Mouse (Mus musculus) limb, embryonic 13.5 days (tissue): ENCODE data around the gene Maml2. TPM values are rescaled to one million over a fixed set of nuclear protein-coding genes. Genes with fewer than 3 reads are reported as not detected.

Experiments
- ATAC-seq: fragments of 200-750 bp; cut with Nextera tagmentation; 2 replicates; pipeline ENCODE4 v1.8.0; 2017; ENCODE audit warnings: low read depth, moderate number of reproducible peaks, moderate TSS enrichment; ENCODE audit not compliant: low FRiP score
- H3K27ac ChIP-seq: fragments of 300-500 bp; sonication (generic); 2 replicates; pipeline ENCODE4 v1.5.1; 2015; ENCODE audit warnings: inconsistent platforms, mild to moderate bottlenecking, moderate library complexity
- H3K27me3 ChIP-seq: fragments of 300-500 bp; sonication (generic); 2 replicates; pipeline ENCODE4 v1.6.1; 2015; ENCODE audit warnings: mild to moderate bottlenecking, inconsistent platforms
- H3K36me3 ChIP-seq: fragments of 300-500 bp; sonication (generic); 2 replicates; pipeline ENCODE4 v1.6.1; 2015; ENCODE audit warnings: inconsistent platforms, mild to moderate bottlenecking, moderate library complexity
- H3K4me1 ChIP-seq: fragments of 300-500 bp; sonication (generic); 2 replicates; pipeline ENCODE4 v1.6.1; 2015; ENCODE audit warnings: inconsistent platforms
- H3K4me2 ChIP-seq: fragments of 300-500 bp; sonication (generic); replicated peaks from 2 replicates; pipeline ENCODE4 v1.6.1; 2015; ENCODE audit warnings: inconsistent platforms, mild to moderate bottlenecking, moderate library complexity
- H3K4me3 ChIP-seq: fragments of 300-500 bp; sonication (generic); 2 replicates; pipeline ENCODE4 v1.5.1; 2015; ENCODE audit warnings: moderate library complexity, mild to moderate bottlenecking, inconsistent platforms
- H3K9ac ChIP-seq: fragments of 300-500 bp; sonication (generic); 2 replicates; pipeline ENCODE4 v1.6.1; 2015; ENCODE audit warnings: mild to moderate bottlenecking, inconsistent platforms
- H3K9me3 ChIP-seq: fragments of 300-500 bp; sonication (generic); 2 replicates; pipeline ENCODE4 v1.6.1; 2016; ENCODE audit warnings: inconsistent platforms
- WGBS: fragments of 180-500 bp; shearing (Covaris S2); methylation state at CpG from one replicate; pipeline ENCODE4 v1.1.7; 2015; 5-methylcytosine and 5-hydroxymethylcytosine counted together
- polyA plus RNA-seq: library from polyadenylated mRNA; unstranded; fragments of >200 nt; fragmentation: Nextera tagmentation; extraction: Ambion mirVana; gene quantifications from 2 replicates; pipeline ENCODE4 v1.2.1, GENCODE M21; 2015

Gene Maml2
- polyA plus RNA-seq, 1 experiment from 2014 or later: 15.9 TPM

- ATAC-seq: peak; percentile 46; the same call in 1 of the 2 replicates
These were observed 252.2 kb downstream of the Maml2 start for GRCm38 (mm10) chr9:13549911-13550310.

GRCm38 (mm10) chr9:13552380-13553052 is 254.8 kb downstream of the Maml2 start:
- H3K36me3 ChIP-seq: no peaks in the 10 kb centered on the region
- 47% methylated on average over 5 of the region's 5 CpGs for WGBS
- no peak overlapping the region for H3K4me3 ChIP-seq
- no peaks in the 10 kb centered on the region for H3K9me3 ChIP-seq
- no peak overlapping the region for H3K9ac ChIP-seq
- 0 out of 2 replicates have a peak, but pooled peaks have one; percentile 46 for ATAC-seq
- no peak overlapping the region for H3K27ac ChIP-seq
- H3K4me1 ChIP-seq: peaks cover 56% of the 10 kb centered on the region
- no peaks in the 10 kb centered on the region for H3K27me3 ChIP-seq
- H3K4me2 ChIP-seq: no peak overlapping the region

More at GRCm38 (mm10) chr9:13549911-13550310, 252.2 kb downstream of the Maml2 start:
- Histone ChIP-seq H3K4me1 (peaks cover 42% of the 10 kb centered on the region), H3K4me2 (no peak overlapping the region), H3K36me3 (no peaks in the 10 kb centered on the region), H3K4me3 (no peak overlapping the region), H3K27ac (no peak overlapping the region), H3K9me3 (no peaks in the 10 kb centered on the region), H3K9ac (no peak overlapping the region), H3K27me3 (no peaks in the 10 kb centered on the region)
- 52% methylated on average over 3 of the region's 3 CpGs for WGBS

DNA sequence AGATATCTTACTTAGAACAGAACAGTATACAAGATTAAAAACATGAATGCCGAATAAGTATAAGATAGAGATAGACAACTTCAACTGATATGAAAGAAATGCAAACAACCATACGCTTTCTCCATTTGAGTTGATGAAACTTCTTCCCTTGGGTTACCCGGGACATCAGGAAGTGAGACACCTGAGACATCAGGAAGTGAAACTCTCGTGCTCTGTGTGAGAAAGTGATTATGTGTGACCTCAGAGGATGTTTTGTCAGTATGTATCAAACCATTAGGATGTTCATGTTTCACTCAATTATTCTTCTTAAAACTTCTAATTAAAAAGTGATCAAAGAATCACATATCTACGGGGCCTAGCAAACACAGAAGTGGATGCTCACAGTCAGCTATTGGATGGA is 257.0 kb downstream of the Maml2 start:
- H3K4me1 ChIP-seq: peaks cover 54% of the 10 kb centered on the region
- H3K27ac ChIP-seq: no peak overlapping the region
- no peaks in the 10 kb centered on the region for H3K36me3 ChIP-seq
- 87% methylated on average over 5 of the region's 5 CpGs for WGBS
- H3K4me2 ChIP-seq: no peak overlapping the region
- H3K4me3 ChIP-seq: no peak overlapping the region
- no peaks in the 10 kb centered on the region for H3K27me3 ChIP-seq
- H3K9me3 ChIP-seq: no peaks in the 10 kb centered on the region
- ATAC-seq: no peak
- H3K9ac ChIP-seq: no peak overlapping the region

- Histone ChIP-seq H3K9me3 (no peaks in the 10 kb centered on the region), H3K27ac (no peak overlapping the region), H3K4me1 (peaks cover 58% of the 10 kb centered on the region), H3K9ac (no peak overlapping the region), H3K36me3 (no peaks in the 10 kb centered on the region), H3K4me3 (no peak overlapping the region), H3K27me3 (no peaks in the 10 kb centered on the region), H3K4me2 (no peak overlapping the region)
- WGBS: 76% methylated on average over 8 of the region's 8 CpGs
- no peak for ATAC-seq
These were observed 258.3 kb downstream of the Maml2 start for GRCm38 (mm10) chr9:13555973-13556481.

- Histone ChIP-seq H3K36me3 (no peaks in the 10 kb centered on the region), H3K4me3 (no peak overlapping the region), H3K4me2 (no peak overlapping the region), H3K27ac (no peak overlapping the region), H3K4me1 (peaks cover 59% of the 10 kb centered on the region), H3K27me3 (no peaks in the 10 kb centered on the region), H3K9me3 (no peaks in the 10 kb centered on the region), H3K9ac (no peak overlapping the region)
- ATAC-seq: no peak
- WGBS: 84% methylated on average over 3 of the region's 3 CpGs
These were observed 258.9 kb downstream of the Maml2 start for GRCm38 (mm10) chr9:13556696-13557095.

DNA sequence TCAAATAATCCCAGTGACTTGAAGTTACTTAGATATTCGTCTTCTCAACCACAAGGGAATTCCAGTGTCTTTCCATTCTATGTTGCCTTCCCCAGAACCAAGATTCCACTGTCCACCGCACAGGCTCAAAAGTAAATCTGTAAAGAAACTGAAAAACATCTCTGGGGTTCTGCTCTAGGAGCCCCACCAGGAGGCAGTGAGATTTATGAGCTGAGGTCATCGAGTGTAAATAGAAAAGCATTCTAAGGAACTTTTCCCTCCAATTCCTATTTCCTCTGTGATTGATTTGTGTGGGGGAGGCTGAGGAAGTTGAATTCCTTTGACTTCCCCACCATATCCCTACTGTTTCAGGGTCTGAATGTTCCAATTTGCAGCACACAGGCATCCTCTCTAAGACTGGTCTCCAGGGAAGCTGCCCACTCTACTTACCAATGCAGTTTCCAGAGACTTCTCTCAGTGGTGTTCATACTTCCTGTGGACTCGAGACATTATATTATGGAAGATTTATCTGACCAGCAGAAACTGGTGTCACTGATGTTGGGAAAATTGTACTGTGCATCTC is 261.1 kb downstream of the Maml2 start:
- ATAC-seq: no peak
- H3K4me1 ChIP-seq: peaks cover 58% of the 10 kb centered on the region
- H3K36me3 ChIP-seq: no peaks in the 10 kb centered on the region
- H3K27ac ChIP-seq: peak overlapping the region; percentile 52; the same call in 1 of the 2 replicates
- H3K27me3 ChIP-seq: no peaks in the 10 kb centered on the region
- WGBS: 33% methylated on average over 4 of the region's 4 CpGs
- H3K9ac ChIP-seq: no peak overlapping the region
- no peaks in the 10 kb centered on the region for H3K9me3 ChIP-seq
- H3K4me2 ChIP-seq: no peak overlapping the region
- no peak overlapping the region for H3K4me3 ChIP-seq

GRCm38 (mm10) chr9:13560651-13561050 is 262.9 kb downstream of the Maml2 start:
- Histone ChIP-seq H3K9me3 (no peaks in the 10 kb centered on the region), H3K4me3 (no peak overlapping the region), H3K27me3 (no peaks in the 10 kb centered on the region), H3K4me2 (no peak overlapping the region), H3K27ac (peak overlapping the region; percentile 67), H3K36me3 (no peaks in the 10 kb centered on the region), H3K9ac (no peak overlapping the region), H3K4me1 (peaks cover 75% of the 10 kb centered on the region)
- no peak for ATAC-seq
- 58% methylated on average over 9 of the region's 9 CpGs for WGBS

- no peaks in the 10 kb centered on the region for H3K36me3 ChIP-seq
- H3K4me2 ChIP-seq: no peak overlapping the region
- WGBS: 77% methylated on average over 1 of the region's 1 CpGs
- ATAC-seq: no peak
- H3K27ac ChIP-seq: peak overlapping the region; percentile 67; the same call in 1 of the 2 replicates
- H3K9ac ChIP-seq: no peak overlapping the region
- no peaks in the 10 kb centered on the region for H3K27me3 ChIP-seq
- no peaks in the 10 kb centered on the region for H3K9me3 ChIP-seq
- H3K4me3 ChIP-seq: no peak overlapping the region
- H3K4me1 ChIP-seq: peaks cover 72% of the 10 kb centered on the region
These were observed 263.6 kb downstream of the Maml2 start for GRCm38 (mm10) chr9:13561335-13561734.

DNA sequence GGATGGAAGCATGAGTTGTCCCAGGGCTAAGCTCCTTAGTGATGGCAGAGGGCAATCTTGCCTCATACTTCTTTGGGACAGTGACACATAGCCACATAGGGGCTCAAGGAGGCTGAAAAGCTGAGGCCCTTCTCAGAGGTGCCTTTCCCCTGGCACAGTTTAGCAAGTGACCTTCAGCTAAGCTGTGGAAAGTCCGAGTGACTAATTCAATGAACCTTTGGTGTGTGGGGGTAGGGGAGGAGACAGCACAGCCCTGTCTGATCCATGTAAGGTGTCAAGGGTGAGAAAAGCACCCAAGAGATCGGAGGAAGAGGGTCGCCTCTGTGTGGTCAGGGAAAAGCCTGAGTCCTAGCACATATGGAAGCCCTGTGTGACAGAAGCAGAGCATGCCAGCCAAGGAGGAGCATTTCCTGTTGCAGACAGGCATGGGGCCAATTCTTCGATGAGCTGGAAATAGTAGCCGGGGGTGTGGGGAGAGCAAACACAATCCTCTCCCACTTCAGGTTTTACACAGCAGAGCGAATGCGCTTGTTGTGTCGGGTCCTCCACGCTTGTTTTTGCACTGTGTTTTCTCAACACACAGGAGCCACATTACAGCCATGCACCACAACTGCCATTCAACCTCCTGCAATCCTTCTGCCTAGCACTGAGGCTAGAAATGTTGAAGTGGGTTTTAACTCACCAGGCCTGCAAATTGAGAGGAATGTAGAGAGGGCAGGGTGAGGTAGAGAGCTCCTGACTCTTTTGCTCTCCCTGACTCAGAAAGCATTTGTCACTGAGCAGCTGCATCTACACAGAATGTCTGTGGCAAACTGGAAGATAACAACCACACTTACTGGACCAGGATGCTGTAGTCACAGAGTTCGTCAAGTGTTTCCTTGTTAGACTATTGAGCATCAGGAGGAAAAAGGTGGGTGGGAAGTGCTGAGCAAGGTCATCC is 266.0 kb downstream of the Maml2 start:
- 64% methylated on average over 10 of the region's 10 CpGs for WGBS
- Histone ChIP-seq H3K27me3 (no peaks in the 10 kb centered on the region), H3K4me1 (peaks cover 54% of the 10 kb centered on the region), H3K9me3 (no peaks in the 10 kb centered on the region), H3K9ac (no peak overlapping the region), H3K27ac (no peak overlapping the region; the same call in 1 of the 2 replicates), H3K4me3 (no peak overlapping the region), H3K36me3 (no peaks in the 10 kb centered on the region), H3K4me2 (no peak overlapping the region)
- no peak for ATAC-seq

- Histone ChIP-seq H3K27ac (no peak overlapping the region), H3K4me3 (no peak overlapping the region), H3K9me3 (no peaks in the 10 kb centered on the region), H3K4me1 (peaks cover 38% of the 10 kb centered on the region), H3K4me2 (no peak overlapping the region), H3K9ac (no peak overlapping the region), H3K36me3 (no peaks in the 10 kb centered on the region), H3K27me3 (no peaks in the 10 kb centered on the region)
- ATAC-seq: no peak
- WGBS: 72% methylated on average over 11 of the region's 11 CpGs
These were observed 267.7 kb downstream of the Maml2 start for GRCm38 (mm10) chr9:13565343-13566019.

DNA sequence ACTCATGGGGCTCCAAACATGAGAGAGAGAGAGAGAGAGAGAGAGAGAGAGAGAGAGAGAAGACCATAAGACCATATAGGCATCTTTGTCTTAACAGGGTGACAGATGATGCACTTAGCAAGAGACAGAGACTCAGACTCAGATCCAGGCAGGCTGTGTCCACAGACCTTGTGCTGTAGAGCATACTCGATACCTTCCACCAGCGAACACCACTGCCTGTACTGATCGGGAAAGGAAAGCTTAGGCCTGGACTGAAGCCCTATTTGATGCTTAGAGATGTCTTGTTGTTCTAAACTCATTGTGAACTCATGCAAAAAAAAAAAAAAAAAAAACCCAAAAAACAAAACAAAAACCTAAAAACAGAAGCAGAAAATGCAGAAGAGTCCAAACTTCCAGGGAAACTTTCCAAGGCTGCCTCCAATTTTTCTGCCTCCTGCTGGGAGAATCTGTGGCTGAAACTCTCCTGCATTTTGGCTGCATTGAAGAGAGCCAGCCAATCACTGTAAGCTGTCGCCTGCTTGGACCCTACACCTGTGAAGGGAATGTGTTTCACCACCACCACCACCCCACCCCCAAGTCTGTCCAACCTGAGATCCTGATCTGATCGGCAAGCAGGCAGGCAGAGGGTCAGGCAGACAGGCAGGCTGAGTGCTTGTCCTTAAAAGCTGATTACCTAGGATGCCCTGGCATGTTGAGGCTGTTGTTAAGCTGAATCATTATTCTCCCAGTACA is 268.6 kb downstream of the Maml2 start:
- Histone ChIP-seq H3K27ac (no peak overlapping the region), H3K4me3 (no peak overlapping the region), H3K4me1 (peaks cover 31% of the 10 kb centered on the region), H3K9ac (no peak overlapping the region), H3K27me3 (no peaks in the 10 kb centered on the region), H3K9me3 (no peaks in the 10 kb centered on the region), H3K36me3 (no peaks in the 10 kb centered on the region), H3K4me2 (no peak overlapping the region)
- 84% methylated on average over 5 of the region's 5 CpGs for WGBS
- no peak for ATAC-seq
